Mouse (Mus musculus) urinary bladder, postnatal 25 days (tissue): ENCODE measurements around the gene Slc17a4.

Experiments
- DNase-seq: peaks from one replicate; pipeline ENCODE4 v3.0.0; 2022; ENCODE audit warnings: low spot score

The Slc17a4 gene

GRCm38 (mm10) chr13:23914376-23915167, at the start of gene Slc17a4:
TSS of gene Slc17a4 (minus strand) at chr13:23915009.
- DNase-seq = no peak

- DNase-seq = no peak
Measured at GRCm38 (mm10) chr13:23959776-23960175, 45.0 kb upstream of the Slc17a4 start.

- no peak for DNase-seq
Measured at GRCm38 (mm10) chr13:23950928-23951327, 36.1 kb upstream of the Slc17a4 start.

DNA sequence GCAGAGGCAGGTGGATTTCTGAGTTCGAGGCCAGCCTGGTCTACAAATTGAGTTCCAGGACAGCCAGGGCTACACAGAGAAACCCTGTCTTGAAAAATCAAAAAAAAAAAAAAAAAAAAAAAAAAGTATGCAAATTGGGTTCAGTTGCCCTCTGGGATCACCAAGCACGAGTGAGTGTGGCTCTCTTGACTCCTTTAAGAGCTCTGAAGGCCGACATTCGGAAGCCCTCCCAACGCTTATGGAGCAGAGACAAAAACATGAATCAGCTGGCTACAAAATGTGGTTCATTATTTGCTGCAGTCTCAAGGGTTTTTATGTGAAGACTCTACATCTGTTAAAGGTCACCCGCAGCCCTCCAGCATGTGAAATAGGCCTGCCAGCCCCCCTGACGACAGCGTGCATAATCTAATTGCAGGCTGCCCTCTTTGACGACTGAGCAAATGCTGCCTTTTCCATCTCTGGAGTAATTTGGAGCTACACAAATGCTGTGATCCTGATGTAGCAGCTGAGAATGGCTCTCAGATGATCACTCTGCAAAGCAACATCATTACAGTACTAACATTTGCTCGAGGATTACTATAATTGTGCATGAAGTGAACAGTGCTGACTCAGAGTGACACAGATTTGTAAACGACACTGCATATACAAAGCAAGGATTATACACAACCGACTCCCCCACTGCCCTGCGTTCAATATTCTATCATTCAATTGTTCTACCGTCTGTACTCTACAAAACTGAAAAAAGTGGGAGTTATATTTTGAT, 34.9 kb upstream of the Slc17a4 start:
- no peak for DNase-seq

DNA sequence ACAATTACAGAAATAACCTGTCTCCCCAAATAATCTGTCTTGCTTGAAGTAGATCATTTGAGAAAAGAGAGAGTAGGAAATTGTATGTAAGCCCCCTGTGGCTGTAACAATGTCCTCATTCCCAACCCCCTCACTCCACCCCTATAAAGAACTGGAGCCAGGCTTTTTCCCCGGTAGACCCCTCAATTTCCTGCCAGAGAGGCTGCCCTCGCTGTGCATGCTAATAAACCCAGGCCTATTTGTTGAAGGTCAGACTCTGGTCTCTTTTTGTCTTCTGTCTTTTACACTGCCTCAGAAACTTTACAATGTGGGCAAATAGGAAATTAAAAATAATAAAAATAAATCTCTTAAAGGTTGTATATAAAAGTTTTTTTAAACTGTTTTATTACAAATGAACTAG, 31.4 kb upstream of the Slc17a4 start:
- no peak for DNase-seq

DNA sequence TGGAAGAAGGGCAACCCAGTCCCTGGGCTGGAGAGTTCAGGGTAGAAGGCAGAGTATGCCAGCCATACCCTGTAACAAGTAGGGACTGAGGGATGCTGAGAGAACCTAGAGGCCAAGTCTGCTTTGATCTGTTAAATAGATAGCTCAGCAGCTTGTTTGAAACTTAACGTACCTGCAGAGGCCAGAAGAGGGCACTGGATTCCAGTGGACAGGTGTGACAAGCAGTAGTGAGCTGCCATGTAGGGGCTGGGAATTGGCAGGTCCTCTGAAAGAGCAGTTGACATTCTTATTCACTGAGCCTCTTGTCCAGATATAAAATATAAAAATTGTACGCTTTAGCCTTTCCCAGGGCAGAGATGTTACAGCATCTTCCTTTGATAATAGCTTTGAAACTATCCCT, 28.1 kb upstream of the Slc17a4 start:
- no peak for DNase-seq

DNA sequence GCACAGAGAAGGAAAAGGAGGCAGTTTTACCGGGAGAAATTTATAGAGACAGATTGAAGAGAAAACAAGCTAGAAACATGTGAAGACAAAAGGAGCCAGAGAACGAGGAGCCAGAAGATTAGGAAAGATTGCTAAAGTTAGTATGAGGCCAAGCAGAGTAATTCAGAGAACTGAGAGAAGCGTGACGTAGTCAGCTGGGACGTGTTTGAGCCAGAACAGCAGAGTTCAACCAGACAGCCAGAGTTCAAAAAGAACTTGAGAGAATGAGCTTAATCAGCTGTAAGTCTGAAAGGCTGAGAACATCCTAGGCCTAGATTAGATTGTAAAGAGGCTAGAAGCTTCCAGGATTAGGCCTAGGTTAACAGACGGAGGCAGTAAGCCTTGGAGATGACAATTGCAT, 25.5 kb upstream of the Slc17a4 start:
- DNase-seq = no peak

- DNase-seq = no peak
Measured at GRCm38 (mm10) chr13:23938699-23939098, 23.9 kb upstream of the Slc17a4 start.

GRCm38 (mm10) chr13:23934211-23934520, 19.4 kb upstream of the Slc17a4 start, which contains the start of gene Hist1h2aa:
TSS of gene Hist1h2aa (plus strand) at chr13:23934462.
- no peak for DNase-seq

DNA sequence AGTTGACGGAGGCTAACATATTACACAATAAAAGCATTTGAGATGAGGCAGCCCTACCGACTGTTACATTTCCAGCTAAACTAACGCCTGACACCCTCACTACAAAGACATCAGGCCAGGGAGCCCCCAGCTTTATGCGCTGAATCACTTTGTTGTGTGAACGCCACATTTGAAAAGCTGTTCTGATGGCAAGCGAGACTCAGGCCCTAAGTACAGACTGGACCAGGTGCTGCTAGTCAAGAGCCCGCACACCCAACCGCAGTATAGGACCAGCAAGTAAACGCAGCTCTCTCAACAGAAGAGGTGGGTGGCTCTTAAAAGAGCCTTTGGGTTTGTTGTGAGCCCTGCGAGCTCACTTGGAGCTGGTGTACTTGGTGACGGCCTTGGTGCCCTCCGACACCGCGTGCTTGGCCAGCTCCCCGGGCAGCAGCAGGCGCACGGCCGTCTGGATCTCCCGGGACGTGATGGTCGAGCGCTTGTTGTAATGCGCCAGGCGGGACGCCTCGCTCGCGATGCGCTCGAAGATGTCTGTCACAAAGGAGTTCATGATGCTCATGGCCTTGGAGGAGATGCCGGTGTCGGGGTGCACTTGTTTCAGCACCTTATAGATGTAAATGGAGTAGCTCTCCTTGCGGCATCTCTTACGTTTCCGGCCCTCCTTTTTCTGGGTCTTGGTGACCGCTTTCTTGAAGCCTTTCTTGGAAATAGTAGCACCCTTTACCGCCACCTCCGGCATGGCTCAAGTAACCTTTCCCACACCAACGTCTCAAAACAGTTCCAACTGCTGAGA, 18.8 kb upstream of the Slc17a4 start, which contains the start of gene Hist1h2ba:
TSS of gene Hist1h2ba (minus strand) at position 736 of the 790 bp plus-strand sequence.
- DNase-seq = no peak

DNA sequence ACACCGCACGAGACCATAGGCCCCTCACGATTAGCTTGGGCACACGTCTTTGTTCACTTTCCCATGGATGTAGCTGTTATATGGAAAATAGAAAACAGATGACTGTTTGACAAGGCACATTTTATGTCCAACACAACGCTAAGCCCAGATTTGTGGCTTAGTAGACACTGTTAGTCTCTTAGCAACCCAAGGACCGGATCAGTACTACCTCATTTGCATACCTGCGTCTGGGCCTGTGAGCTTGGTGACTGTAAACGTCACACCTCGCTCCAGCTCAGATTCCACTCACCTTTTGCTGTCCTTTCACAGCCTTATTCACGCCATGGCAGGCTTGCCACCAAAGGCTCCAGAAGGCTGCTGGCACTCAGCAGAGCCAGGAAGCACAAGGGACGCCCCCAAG, 16.1 kb upstream of the Slc17a4 start:
- no peak for DNase-seq

- DNase-seq = no peak
Measured at GRCm38 (mm10) chr13:23930461-23930860, 15.7 kb upstream of the Slc17a4 start.

GRCm38 (mm10) chr13:23928637-23929036, 13.8 kb upstream of the Slc17a4 start:
- no peak for DNase-seq

DNA sequence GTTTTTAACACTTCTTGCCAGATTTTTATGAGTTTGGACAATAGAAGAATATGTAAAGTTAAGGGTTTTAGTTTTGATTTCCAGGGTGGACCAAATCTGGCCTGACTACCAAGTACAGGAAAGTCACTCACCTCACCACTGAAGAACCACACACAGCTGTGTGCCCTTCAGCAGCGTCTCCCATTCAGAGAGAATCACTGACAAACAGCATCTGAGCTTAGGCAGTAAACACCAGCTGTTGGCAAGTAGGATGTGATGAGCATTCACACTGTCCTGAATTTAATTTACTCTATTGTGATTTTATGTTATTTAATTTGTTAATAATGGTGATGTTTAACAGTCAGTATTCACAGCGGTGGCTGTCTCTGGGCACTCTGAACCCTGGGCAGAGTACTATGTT, 11.0 kb upstream of the Slc17a4 start:
- DNase-seq = no peak

DNA sequence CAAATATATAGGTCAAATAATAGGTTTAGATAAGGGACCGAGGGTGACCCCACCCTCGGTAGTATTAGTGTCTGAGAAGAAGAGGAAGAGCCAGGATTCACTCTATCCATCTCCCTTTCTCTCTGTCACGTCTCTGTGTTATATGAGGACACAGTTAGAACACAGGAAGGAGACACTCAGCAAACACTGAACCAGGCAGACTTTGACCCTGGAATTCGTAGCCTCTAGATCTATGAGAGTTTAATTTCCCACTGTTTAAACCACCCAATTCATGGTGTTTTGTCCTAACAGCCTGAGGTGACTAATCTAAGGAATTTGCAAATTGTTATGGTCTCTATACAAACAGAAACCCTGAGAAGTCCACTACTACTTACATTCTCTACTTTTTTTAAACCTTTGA, 2.9 kb upstream of the Slc17a4 start:
- DNase-seq = no peak

GRCm38 (mm10) chr13:23916132-23916531, 1.3 kb upstream of the Slc17a4 start:
- no peak for DNase-seq

DNA sequence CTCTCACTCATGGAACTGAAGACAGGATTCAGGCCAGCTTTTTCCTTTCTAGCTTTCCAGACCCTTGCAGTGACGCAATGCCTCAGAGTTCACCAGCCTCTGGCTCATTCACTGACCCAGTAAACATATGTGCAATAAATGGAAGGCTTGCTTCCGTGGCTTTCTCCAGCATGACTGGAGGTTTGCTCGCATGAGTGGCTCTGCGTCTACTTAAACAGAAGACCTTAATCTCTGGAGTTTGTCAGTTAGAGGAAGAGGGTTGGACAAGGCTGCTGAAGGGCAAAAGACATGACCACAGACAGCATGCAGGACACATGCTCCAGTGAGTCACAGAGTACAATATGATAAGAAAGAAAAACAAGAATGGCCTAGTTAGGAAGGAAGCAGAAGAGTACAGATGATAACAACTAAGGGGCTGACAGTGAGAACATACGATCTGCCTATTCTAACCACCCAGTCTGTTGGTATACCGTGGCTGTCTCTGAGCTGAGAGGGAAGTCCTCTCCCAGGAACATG, 960 bp downstream of the Slc17a4 start:
- DNase-seq = no peak

DNA sequence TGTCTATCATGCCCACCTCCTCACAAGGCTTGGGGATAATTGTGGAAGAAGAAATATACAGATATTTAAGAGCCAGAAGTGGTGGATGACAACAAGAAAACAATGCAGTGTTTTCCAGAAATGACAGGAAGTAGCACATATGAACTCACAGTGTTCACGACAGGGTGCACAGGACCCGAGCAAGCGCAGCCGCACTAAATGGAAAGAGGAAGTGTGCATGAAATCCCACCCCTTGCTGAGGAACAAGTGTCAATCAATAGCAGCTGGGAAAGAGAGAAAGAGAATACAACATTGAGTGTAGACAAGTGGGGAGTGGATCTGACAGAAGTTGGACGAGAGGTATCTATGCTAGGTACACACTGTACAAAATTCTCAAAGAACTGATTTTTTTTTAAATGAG, 3.5 kb downstream of the Slc17a4 start:
- no peak for DNase-seq

DNA sequence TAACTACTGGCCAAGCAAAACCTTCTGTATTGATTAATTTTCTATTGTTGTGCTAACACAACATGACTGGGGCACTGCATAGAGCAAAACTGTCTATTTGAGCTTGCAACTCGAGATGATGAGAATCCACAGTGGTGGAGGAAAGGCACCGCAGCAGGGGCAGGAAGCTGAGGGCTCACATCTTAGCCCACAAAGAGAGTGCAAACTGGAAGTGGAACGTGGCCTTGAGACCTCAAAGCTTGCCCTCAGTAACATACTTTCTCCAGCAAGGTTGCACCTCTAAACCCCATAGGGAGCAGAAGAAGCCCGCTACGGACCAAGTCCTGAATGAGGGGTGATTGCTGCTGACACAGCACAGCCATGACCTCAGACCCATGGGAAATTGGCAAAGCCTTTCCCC, 4.7 kb downstream of the Slc17a4 start:
- no peak for DNase-seq

GRCm38 (mm10) chr13:23906906-23907305, 7.9 kb downstream of the Slc17a4 start:
- DNase-seq = no peak

DNA sequence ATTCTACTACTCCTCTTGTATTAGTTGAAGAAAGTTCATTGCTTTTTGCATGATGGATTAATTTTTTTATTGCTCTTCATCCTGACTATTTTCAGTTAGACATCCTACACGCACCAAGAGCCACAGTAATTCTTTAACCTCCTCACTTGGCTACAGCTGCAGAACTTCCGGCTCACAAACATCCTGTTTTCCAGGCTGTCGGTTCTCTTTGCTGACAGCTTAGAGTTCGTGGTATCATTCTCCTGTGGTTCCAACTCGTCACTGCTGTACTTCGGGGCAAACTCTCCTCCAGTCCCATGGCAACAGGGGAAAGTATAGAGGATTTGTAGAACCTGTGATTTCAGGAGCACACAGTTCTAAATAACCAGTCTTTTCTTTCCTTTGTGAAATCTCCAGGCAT, 16.6 kb downstream of the Slc17a4 start:
- no peak for DNase-seq

- no peak for DNase-seq
Measured at GRCm38 (mm10) chr13:23893269-23893593, 21.6 kb downstream of the Slc17a4 start.
